Mouse (Mus musculus): ENCODE measurements around the gene Fosb. TPM values are rescaled to one million over a fixed set of nuclear protein-coding genes. Genes with fewer than 3 reads are reported as not detected.

Gene Fosb
- polyA plus RNA-seq, 3 experiments from 2014 or later = 0.98 to 8.0 (median 2.0) TPM

GRCm38 (mm10) chr7:19281680-19282304 is 28.1 kb downstream of the Fosb start:
- peak; percentile 49 for ATAC-seq

GRCm38 (mm10) chr7:19279581-19280114 is 30.2 kb downstream of the Fosb start, which contains the start of gene Ppm1n:
Gene Ppm1n (minus strand): TSS chr7:19280064.
- ATAC-seq = peak; percentile 60

DNA sequence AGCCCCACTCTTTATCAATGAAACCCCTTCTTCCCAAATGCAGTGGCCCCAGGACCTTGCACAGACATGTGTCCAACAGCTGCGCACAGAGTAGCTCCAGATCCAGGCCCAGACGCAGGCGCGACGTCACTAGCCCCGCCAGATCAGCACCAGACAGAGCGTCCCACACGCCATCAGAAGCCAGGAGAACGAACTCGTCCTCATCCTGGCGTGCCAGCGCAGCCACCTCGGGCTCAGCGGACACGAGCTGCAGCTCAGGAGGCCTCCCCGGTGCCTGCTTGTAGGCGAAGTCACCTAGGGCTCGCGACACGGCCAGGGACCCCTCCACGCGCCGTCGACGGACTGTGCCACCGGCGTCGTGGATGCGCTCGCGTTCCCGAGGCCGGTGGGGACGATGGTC is 30.8 kb downstream of the Fosb start:
- no peak for ATAC-seq

DNA sequence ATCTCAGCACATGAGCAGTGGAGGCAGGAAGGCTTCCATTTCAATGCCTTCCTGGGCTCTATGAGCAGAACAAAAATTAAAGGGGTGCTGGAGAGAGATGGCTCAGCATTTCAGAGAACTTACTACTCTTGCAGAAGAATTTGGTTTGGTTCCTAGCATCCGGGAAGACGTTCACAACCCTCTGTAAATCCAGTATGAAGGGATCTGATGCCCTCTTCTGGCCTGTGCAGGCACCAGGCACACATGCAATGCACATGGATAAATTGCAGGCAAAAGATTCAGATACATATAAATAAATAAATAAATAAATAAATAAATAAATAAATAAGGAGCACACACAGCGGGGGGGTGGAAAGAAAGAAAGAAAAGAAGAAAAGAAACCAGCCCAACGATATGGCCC is 33.6 kb downstream of the Fosb start:
- ATAC-seq = no peak

- peak; percentile 69 for ATAC-seq
These were observed 37.6 kb downstream of the Fosb start for GRCm38 (mm10) chr7:19272173-19272764.

DNA sequence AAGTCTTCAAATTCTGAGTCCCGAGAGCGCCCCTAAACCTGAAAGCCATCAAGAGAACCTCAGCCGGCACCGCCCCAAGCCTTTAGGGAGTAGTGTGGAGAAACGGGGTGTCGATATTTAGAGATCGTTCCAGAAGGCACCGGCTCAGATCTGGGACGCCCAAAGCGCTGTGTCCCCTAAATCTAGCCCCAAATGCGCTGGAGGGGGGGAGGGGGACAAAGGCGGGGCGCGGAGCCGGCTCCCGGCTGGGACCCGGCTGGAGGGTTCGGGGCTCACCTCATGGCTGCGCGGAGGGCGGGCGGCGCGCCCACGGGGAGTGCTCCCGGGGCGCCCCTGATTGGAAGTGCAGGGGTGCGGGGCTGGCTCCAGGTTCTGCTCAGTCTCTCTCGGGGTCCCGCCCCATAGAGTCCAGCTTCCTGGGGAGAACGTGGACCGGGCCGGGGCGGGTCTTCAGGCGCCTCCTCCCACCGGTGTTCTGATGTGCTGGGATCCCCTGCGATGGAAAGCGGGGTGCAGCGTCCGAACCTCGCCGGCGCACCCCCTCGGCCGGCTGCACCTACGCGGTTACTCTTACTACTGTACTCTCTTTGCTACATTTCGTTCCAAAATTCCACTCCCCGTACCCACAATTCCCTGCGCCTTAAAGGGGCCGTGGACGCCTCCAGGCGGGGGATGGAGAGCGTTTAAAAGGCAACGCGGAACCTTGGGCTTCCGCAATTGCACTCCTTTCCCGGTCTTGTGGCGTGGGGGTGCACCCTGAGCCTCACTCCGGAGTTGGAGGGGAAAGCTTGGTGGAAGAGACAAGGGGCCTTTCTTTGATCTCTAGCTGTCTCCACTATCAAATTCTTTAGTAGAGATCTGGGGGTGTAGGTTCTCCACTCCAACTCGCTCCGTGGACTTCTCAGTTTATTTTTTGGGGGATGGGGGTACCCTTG is 38.3 kb downstream of the Fosb start, which contains the start of gene Vasp:
Gene Vasp (minus strand): TSS at position 580 of the 935 bp plus-strand sequence.
- peak; percentile 60 for ATAC-seq

- no peak for ATAC-seq
These were observed 39.2 kb downstream of the Fosb start for GRCm38 (mm10) chr7:19270509-19271237.

DNA sequence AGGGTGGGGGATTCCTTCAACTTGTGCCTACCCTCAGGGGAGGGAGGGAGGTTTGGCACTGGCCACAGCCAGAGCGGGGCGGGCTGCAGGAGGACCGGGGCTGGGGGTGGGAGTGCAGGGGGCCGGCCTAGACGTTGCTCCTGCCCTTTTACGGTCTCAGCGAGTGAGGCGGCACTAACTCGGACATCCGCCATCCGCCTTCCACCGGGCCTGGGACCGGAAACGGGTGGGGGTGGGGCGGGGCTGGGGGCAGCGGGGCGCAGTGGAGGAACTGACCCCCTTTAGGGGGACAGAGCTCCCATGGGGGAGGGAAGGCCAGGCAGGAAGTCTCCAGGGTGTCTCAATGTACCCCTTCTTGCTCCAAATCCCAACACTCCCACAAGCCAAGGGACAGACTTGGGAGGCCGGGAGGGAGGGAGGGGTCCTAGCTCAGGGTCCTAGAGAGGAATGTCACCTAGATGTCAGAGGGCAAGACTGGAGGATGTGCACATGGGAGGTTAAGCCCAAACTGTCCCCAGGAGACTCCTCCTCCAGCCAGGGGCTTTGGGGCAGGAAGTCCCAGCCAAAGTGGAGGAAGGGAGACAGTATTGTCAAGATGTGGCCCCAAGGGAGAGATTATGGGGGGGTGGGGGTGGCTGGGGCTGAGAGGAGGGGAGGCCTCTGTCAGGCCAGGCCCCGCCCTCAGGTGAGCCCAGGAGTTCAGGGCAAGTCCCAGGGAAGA is 40.0 kb downstream of the Fosb start:
- ATAC-seq = no peak

DNA sequence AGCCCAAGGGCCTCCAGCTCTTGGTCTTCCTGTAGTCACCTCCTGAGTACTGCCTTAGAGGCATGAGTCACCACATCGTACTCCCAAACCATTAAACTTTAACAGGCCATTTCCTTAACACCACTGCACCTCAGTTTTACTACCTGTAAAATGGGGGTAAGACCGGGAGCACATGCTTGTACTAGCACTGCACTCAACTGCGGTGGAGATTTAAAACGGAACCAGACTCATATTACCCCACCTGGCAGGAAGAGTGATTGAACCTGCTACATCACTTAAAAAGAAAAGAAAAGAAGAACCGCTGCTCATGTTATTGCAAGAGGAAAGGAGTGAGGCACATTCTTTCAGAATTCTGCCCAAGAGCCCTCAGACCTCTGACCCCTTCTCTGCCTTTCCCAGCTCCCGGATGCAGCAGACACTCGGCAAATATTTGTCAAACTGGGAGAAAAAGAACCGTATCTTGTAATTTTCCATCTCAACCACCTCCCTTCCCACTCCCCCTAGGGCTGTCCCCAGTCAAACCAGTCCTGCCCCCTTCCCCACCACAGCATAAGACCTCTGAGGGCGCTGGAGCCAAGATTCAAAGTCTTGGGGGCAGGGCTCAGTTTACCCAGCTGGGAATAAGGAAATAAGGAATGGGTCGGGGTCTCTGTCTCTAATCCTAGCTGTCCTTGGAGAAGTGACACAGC is 40.7 kb downstream of the Fosb start:
- peak; percentile 8 for ATAC-seq

GRCm38 (mm10) chr7:19267051-19267450 is 42.8 kb downstream of the Fosb start:
- ATAC-seq = no peak

GRCm38 (mm10) chr7:19265928-19266822 is 43.7 kb downstream of the Fosb start:
- ATAC-seq = peak; percentile 71

- no peak for ATAC-seq
These were observed 44.7 kb downstream of the Fosb start for GRCm38 (mm10) chr7:19265147-19265546.

- no peak for ATAC-seq
These were observed 51.5 kb downstream of the Fosb start for GRCm38 (mm10) chr7:19258336-19258735.

DNA sequence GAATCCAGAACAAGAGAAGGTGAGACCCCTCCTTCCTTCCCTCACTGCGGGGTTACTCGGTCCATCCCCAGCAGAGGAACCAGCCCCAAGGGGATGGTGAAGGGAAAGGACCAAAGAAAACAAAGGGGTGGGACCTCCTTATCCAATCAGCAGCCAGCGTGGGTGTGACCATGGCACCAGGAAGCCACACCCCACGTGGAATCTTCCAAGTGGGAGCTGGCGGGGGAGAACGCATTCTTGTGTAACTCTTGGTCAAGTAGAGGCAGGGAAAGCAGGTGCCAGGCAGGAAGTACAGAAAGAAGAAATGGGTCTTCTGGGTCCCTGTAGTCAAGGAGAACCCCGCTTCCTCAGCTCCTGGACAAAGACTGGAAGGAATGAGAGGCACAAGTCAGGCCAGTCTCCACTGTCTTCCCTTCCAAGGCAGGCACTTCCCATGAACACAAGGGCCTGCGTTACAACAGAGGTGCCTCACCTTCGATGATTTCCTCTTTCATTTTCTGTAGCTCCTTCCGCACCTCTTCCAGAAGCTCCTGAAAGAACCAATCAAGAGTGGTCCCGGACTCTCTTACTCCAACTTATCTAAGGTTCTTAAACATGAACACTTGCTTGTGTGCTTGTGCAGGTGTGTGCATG is 52.3 kb downstream of the Fosb start:
- ATAC-seq = no peak

GRCm38 (mm10) chr7:19256567-19256966 is 53.3 kb downstream of the Fosb start:
- peak; percentile 77 for ATAC-seq

DNA sequence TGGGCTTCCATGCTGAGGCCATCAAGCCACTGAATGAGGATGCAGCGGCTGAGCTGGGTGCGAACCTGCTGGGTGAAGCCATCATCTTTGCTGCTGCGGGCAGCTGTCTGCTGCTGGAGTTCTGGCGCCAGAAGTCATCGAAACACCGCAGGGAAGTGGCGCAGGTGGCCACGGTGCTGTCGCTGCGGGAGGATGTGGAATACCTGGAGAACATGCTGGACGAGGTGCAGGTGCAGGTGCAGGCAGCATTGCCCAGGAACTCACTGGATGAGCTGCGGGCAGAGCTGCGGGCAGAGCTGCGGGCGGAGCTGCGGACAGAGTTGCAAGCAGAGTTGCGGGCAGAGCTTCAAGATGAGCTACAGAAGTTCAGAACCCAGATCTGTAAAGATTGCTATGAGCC is 54.5 kb downstream of the Fosb start:
- no peak for ATAC-seq

DNA sequence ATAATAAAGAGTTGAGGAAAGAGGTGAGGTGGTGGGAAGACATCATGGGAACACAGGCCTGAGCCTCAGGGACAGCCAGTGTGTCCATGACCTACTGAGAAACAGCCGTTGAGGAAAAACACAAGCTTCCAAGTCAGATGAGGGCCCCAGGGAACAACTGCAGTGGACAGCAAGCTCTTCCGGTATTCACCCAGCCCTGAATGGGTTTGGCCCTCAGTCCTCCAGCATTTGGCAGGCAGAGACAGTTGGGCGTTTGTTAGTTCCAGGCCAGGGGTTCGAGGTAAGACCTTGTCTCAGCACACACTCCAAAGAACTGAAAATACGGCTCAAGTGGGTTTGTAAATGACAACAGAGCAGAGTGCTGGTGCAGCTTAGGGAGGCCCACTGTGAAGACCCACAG is 56.4 kb downstream of the Fosb start:
- no peak for ATAC-seq

Measured in inflammation-experienced regulatory T-cells, adult 6 months (primary cell).